Mouse (Mus musculus) limb, embryonic 12.5 days (tissue): Measurements from ENCODE around the gene Kcnh8. TPM values are rescaled to one million over a fixed set of nuclear protein-coding genes. Genes with fewer than 3 reads are reported as not detected.

Experiments used
- ATAC-seq: fragments of 200-750 bp; cut with Nextera tagmentation; 2 replicates; pipeline ENCODE4 v1.8.0; 2017; ENCODE audit warnings: low read depth, moderate TSS enrichment; ENCODE audit not compliant: insufficient number of reproducible peaks, insufficient read depth, low FRiP score, low TSS enrichment
- H3K27ac ChIP-seq: fragments of 300-500 bp; sonication (generic); 2 replicates; pipeline ENCODE4 v1.5.1; 2016; ENCODE audit warnings: mild to moderate bottlenecking, moderate library complexity
- H3K27me3 ChIP-seq: fragments of 300-500 bp; sonication (generic); 2 replicates; pipeline ENCODE4 v1.6.1; 2016; ENCODE audit warnings: mild to moderate bottlenecking, moderate library complexity
- H3K36me3 ChIP-seq: fragments of 300-500 bp; sonication (generic); 2 replicates; pipeline ENCODE4 v1.6.1; 2016; ENCODE audit warnings: mild to moderate bottlenecking, moderate library complexity
- H3K4me1 ChIP-seq: fragments of 300-500 bp; sonication (generic); replicated peaks from 2 replicates; pipeline ENCODE4 v1.6.1; 2016
- H3K4me2 ChIP-seq: fragments of 300-500 bp; sonication (generic); 2 replicates; pipeline ENCODE4 v1.6.1; 2016; ENCODE audit warnings: mild to moderate bottlenecking, moderate library complexity
- H3K4me3 ChIP-seq: fragments of 300-500 bp; sonication (generic); replicated peaks from 2 replicates; pipeline ENCODE4 v1.5.1; 2016; ENCODE audit warnings: mild to moderate bottlenecking
- H3K9ac ChIP-seq: fragments of 300-500 bp; sonication (generic); replicated peaks from 2 replicates; pipeline ENCODE4 v1.6.1; 2016; ENCODE audit warnings: mild to moderate bottlenecking, moderate library complexity
- H3K9me3 ChIP-seq: fragments of 300-500 bp; sonication (generic); 2 replicates; pipeline ENCODE4 v1.6.1; 2016; ENCODE audit warnings: mild to moderate bottlenecking, moderate library complexity
- WGBS: fragments of 180-500 bp; shearing (Covaris S2); methylation state at CpG from one replicate; pipeline ENCODE4 v1.1.7; 2016; 5-methylcytosine and 5-hydroxymethylcytosine counted together
- polyA plus RNA-seq: library from polyadenylated mRNA; unstranded; fragments of >200 nt; fragmentation: Nextera tagmentation; extraction: Ambion mirVana; gene quantifications from 2 replicates; pipeline ENCODE4 v1.2.1, GENCODE M21; 2016

Gene Kcnh8
- polyA plus RNA-seq, 1 experiment from 2014 or later: not detected

- Histone ChIP-seq H3K9ac (no peak overlapping the region), H3K9me3 (no peaks in the 10 kb centered on the region), H3K4me1 (no peaks in the 10 kb centered on the region), H3K4me2 (no peak overlapping the region), H3K27me3 (no peaks in the 10 kb centered on the region), H3K27ac (no peak overlapping the region), H3K4me3 (no peak overlapping the region), H3K36me3 (no peaks in the 10 kb centered on the region)
- WGBS: 79% methylated on average over 4 of the region's 4 CpGs
- ATAC-seq: no peak
Measured at GRCm38 (mm10) chr17:52611382-52611781, 8.9 kb downstream of the Kcnh8 start.

- Histone ChIP-seq H3K27me3 (no peaks in the 10 kb centered on the region), H3K4me3 (no peak overlapping the region), H3K36me3 (no peaks in the 10 kb centered on the region), H3K9me3 (no peaks in the 10 kb centered on the region), H3K4me1 (no peaks in the 10 kb centered on the region), H3K9ac (no peak overlapping the region), H3K4me2 (no peak overlapping the region), H3K27ac (no peak overlapping the region)
- ATAC-seq: no peak
Measured at GRCm38 (mm10) chr17:52649186-52649585, 46.7 kb downstream of the Kcnh8 start.

GRCm38 (mm10) chr17:52691988-52692387 is 89.5 kb downstream of the Kcnh8 start:
- Histone ChIP-seq H3K4me1 (no peaks in the 10 kb centered on the region), H3K27me3 (no peaks in the 10 kb centered on the region), H3K9me3 (no peaks in the 10 kb centered on the region), H3K4me2 (no peak overlapping the region), H3K36me3 (no peaks in the 10 kb centered on the region), H3K4me3 (no peak overlapping the region), H3K9ac (no peak overlapping the region), H3K27ac (no peak overlapping the region)
- ATAC-seq: no peak

GRCm38 (mm10) chr17:52701944-52702343 is 99.4 kb downstream of the Kcnh8 start:
- no peak overlapping the region for H3K4me3 ChIP-seq
- no peaks in the 10 kb centered on the region for H3K36me3 ChIP-seq
- no peaks in the 10 kb centered on the region for H3K4me1 ChIP-seq
- 81% methylated on average over 3 of the region's 3 CpGs for WGBS
- no peaks in the 10 kb centered on the region for H3K9me3 ChIP-seq
- H3K27me3 ChIP-seq: no peaks in the 10 kb centered on the region
- H3K9ac ChIP-seq: no peak overlapping the region
- H3K4me2 ChIP-seq: no peak overlapping the region
- no peak for ATAC-seq
- H3K27ac ChIP-seq: no peak overlapping the region

GRCm38 (mm10) chr17:52712319-52712718 is 109.8 kb downstream of the Kcnh8 start:
- no peak overlapping the region for H3K27ac ChIP-seq
- H3K4me1 ChIP-seq: no peaks in the 10 kb centered on the region
- no peak overlapping the region for H3K9ac ChIP-seq
- no peaks in the 10 kb centered on the region for H3K9me3 ChIP-seq
- no peak for ATAC-seq
- WGBS: 58% methylated on average over 1 of the region's 1 CpGs
- no peak overlapping the region for H3K4me3 ChIP-seq
- H3K36me3 ChIP-seq: no peaks in the 10 kb centered on the region
- no peaks in the 10 kb centered on the region for H3K27me3 ChIP-seq
- H3K4me2 ChIP-seq: no peak overlapping the region

GRCm38 (mm10) chr17:52722214-52722613 is 119.7 kb downstream of the Kcnh8 start:
- Histone ChIP-seq H3K36me3 (no peaks in the 10 kb centered on the region), H3K4me2 (no peak overlapping the region), H3K9me3 (0 out of 2 replicates have a peak, but pooled peaks cover 5% of the 10 kb centered on the region), H3K27ac (no peak overlapping the region), H3K27me3 (no peaks in the 10 kb centered on the region), H3K4me3 (no peak overlapping the region), H3K4me1 (no peaks in the 10 kb centered on the region), H3K9ac (no peak overlapping the region)
- ATAC-seq: no peak
- 76% methylated on average over 3 of the region's 3 CpGs for WGBS

- no peaks in the 10 kb centered on the region for H3K4me1 ChIP-seq
- WGBS: 76% methylated on average over 2 of the region's 2 CpGs
- H3K27me3 ChIP-seq: no peaks in the 10 kb centered on the region
- ATAC-seq: no peak
- no peaks in the 10 kb centered on the region for H3K36me3 ChIP-seq
- H3K27ac ChIP-seq: no peak overlapping the region
- no peak overlapping the region for H3K4me3 ChIP-seq
- no peak overlapping the region for H3K4me2 ChIP-seq
- 0 out of 2 replicates have a peak, but pooled peaks cover 5% of the 10 kb centered on the region for H3K9me3 ChIP-seq
- no peak overlapping the region for H3K9ac ChIP-seq
Measured at GRCm38 (mm10) chr17:52728806-52729205, 126.3 kb downstream of the Kcnh8 start.

- Histone ChIP-seq H3K9me3 (peaks cover 7% of the 10 kb centered on the region; the same call in 1 of the 2 replicates), H3K27me3 (no peaks in the 10 kb centered on the region), H3K27ac (no peak overlapping the region), H3K4me1 (no peaks in the 10 kb centered on the region), H3K9ac (no peak overlapping the region), H3K4me3 (no peak overlapping the region), H3K36me3 (no peaks in the 10 kb centered on the region), H3K4me2 (no peak overlapping the region)
- ATAC-seq: no peak
Measured at GRCm38 (mm10) chr17:52738436-52738835, 135.9 kb downstream of the Kcnh8 start.

- Histone ChIP-seq H3K27ac (no peak overlapping the region), H3K4me2 (no peak overlapping the region), H3K4me3 (no peak overlapping the region), H3K27me3 (no peaks in the 10 kb centered on the region), H3K4me1 (no peaks in the 10 kb centered on the region), H3K9me3 (no peaks in the 10 kb centered on the region), H3K9ac (no peak overlapping the region), H3K36me3 (no peaks in the 10 kb centered on the region)
- no peak for ATAC-seq
- 76% methylated on average over 3 of the region's 3 CpGs for WGBS
Measured at GRCm38 (mm10) chr17:52788151-52788550, 185.6 kb downstream of the Kcnh8 start.

GRCm38 (mm10) chr17:52804463-52804862 is 202.0 kb downstream of the Kcnh8 start:
- no peaks in the 10 kb centered on the region for H3K4me1 ChIP-seq
- WGBS: 56% methylated on average over 6 of the region's 6 CpGs

GRCm38 (mm10) chr17:52810773-52811172 is 208.3 kb downstream of the Kcnh8 start:
- no peaks in the 10 kb centered on the region for H3K4me1 ChIP-seq

More at GRCm38 (mm10) chr17:52804463-52804862, 202.0 kb downstream of the Kcnh8 start:
- no peak for ATAC-seq
- Histone ChIP-seq H3K9ac (no peak overlapping the region), H3K4me2 (no peak overlapping the region), H3K27ac (no peak overlapping the region), H3K4me3 (no peak overlapping the region), H3K27me3 (no peaks in the 10 kb centered on the region), H3K9me3 (no peaks in the 10 kb centered on the region), H3K36me3 (no peaks in the 10 kb centered on the region)

GRCm38 (mm10) chr17:52819007-52819406 is 216.5 kb downstream of the Kcnh8 start:
- 68% methylated on average over 1 of the region's 1 CpGs for WGBS
- H3K9ac ChIP-seq: no peak overlapping the region
- H3K36me3 ChIP-seq: no peaks in the 10 kb centered on the region
- H3K27ac ChIP-seq: no peak overlapping the region
- H3K4me3 ChIP-seq: no peak overlapping the region
- H3K4me1 ChIP-seq: no peaks in the 10 kb centered on the region
- no peaks in the 10 kb centered on the region for H3K9me3 ChIP-seq
- ATAC-seq: no peak
- H3K4me2 ChIP-seq: no peak overlapping the region
- H3K27me3 ChIP-seq: no peaks in the 10 kb centered on the region

More at GRCm38 (mm10) chr17:52810773-52811172, 208.3 kb downstream of the Kcnh8 start:
- Histone ChIP-seq H3K9me3 (no peaks in the 10 kb centered on the region), H3K4me3 (no peak overlapping the region), H3K27ac (no peak overlapping the region), H3K9ac (no peak overlapping the region), H3K4me2 (no peak overlapping the region), H3K36me3 (no peaks in the 10 kb centered on the region), H3K27me3 (no peaks in the 10 kb centered on the region)
- no peak for ATAC-seq
- 77% methylated on average over 1 of the region's 1 CpGs for WGBS
